Mouse (Mus musculus): Measurements from ENCODE around the gene Plekha4. TPM values are rescaled to one million over a fixed set of nuclear protein-coding genes. Genes with fewer than 3 reads are reported as not detected.

Gene Plekha4
- polyA plus RNA-seq, 1 experiment from 2014 or later: 7.9 TPM

Other genes starting within 250 kb of the Plekha4 start
- not detected in 2 replicates for gene Slc6a21, start 248.8 kb upstream of the Plekha4 start, polyA plus RNA-seq (2015; fragmentation: Nextera tagmentation; extraction: Ambion mirVana)
- gene Trpm4, start 192.6 kb upstream of the Plekha4 start, polyA plus RNA-seq (2015; fragmentation: Nextera tagmentation; extraction: Ambion mirVana): 7.1 and 7.2 TPM in 2 replicates
- 0.55 and 0.74 TPM in 2 replicates for gene Hrc, start 191.0 kb upstream of the Plekha4 start, polyA plus RNA-seq (2015; fragmentation: Nextera tagmentation; extraction: Ambion mirVana)
- gene Ppfia3, start 159.3 kb upstream of the Plekha4 start, polyA plus RNA-seq (2015; fragmentation: Nextera tagmentation; extraction: Ambion mirVana): 18.4 and 20.3 TPM in 2 replicates
- gene Lin7b, start 155.7 kb upstream of the Plekha4 start, polyA plus RNA-seq (2015; fragmentation: Nextera tagmentation; extraction: Ambion mirVana): 11.1 and 11.6 TPM in 2 replicates
- 186 and 225 TPM in 2 replicates for gene Snrnp70, start 130.6 kb upstream of the Plekha4 start, polyA plus RNA-seq (2015; fragmentation: Nextera tagmentation; extraction: Ambion mirVana)
- gene Kcna7, start 120.7 kb upstream of the Plekha4 start, polyA plus RNA-seq (2015; fragmentation: Nextera tagmentation; extraction: Ambion mirVana): not detected in 2 replicates
- not detected in 2 replicates for gene Ntf5, start 112.6 kb upstream of the Plekha4 start, polyA plus RNA-seq (2015; fragmentation: Nextera tagmentation; extraction: Ambion mirVana)
- gene Lhb, start 105.5 kb upstream of the Plekha4 start, polyA plus RNA-seq (2015; fragmentation: Nextera tagmentation; extraction: Ambion mirVana): not detected in 2 replicates
- 21.5 and 25.9 TPM in 2 replicates for gene Gys1, start 91.5 kb upstream of the Plekha4 start, polyA plus RNA-seq (2015; fragmentation: Nextera tagmentation; extraction: Ambion mirVana)
- gene Ruvbl2, start 88.2 kb upstream of the Plekha4 start, polyA plus RNA-seq (2015; fragmentation: Nextera tagmentation; extraction: Ambion mirVana): 89.7 and 111 TPM in 2 replicates
- gene Ftl1, start 66.4 kb upstream of the Plekha4 start, polyA plus RNA-seq (2015; fragmentation: Nextera tagmentation; extraction: Ambion mirVana): 6,282 and 6,442 TPM in 2 replicates
- 184 and 237 TPM in 2 replicates for gene Bax, start 59.4 kb upstream of the Plekha4 start, polyA plus RNA-seq (2015; fragmentation: Nextera tagmentation; extraction: Ambion mirVana)
- 0.13 and 0.29 TPM in 2 replicates for gene Tulp2, start 44.5 kb upstream of the Plekha4 start, polyA plus RNA-seq (2015; fragmentation: Nextera tagmentation; extraction: Ambion mirVana)
- not detected in 2 replicates for gene Gm45808, start 39.5 kb upstream of the Plekha4 start, polyA plus RNA-seq (2015; fragmentation: Nextera tagmentation; extraction: Ambion mirVana)
- gene Dhdh, start 37.5 kb upstream of the Plekha4 start, polyA plus RNA-seq (2015; fragmentation: Nextera tagmentation; extraction: Ambion mirVana): 3.2 and 3.4 TPM in 2 replicates
- 116 and 121 TPM in 2 replicates for gene Nucb1, start 15.9 kb upstream of the Plekha4 start, polyA plus RNA-seq (2015; fragmentation: Nextera tagmentation; extraction: Ambion mirVana)
- gene Ppp1r15a, start 62 bp upstream of the Plekha4 start, polyA plus RNA-seq (2015; fragmentation: Nextera tagmentation; extraction: Ambion mirVana): 17.2 and 20.9 TPM in 2 replicates
- gene Hsd17b14, start 28.6 kb downstream of the Plekha4 start, polyA plus RNA-seq (2015; fragmentation: Nextera tagmentation; extraction: Ambion mirVana): 0.52 and 1.7 TPM in 2 replicates
- gene Bcat2, start 43.8 kb downstream of the Plekha4 start, polyA plus RNA-seq (2015; fragmentation: Nextera tagmentation; extraction: Ambion mirVana): 24.0 and 24.1 TPM in 2 replicates
- gene Fgf21, start 89.2 kb downstream of the Plekha4 start, polyA plus RNA-seq (2015; fragmentation: Nextera tagmentation; extraction: Ambion mirVana): not detected in 2 replicates
- gene Fut1, start 91.0 kb downstream of the Plekha4 start, polyA plus RNA-seq (2015; fragmentation: Nextera tagmentation; extraction: Ambion mirVana): not detected in 2 replicates
- gene Izumo1, start 95.5 kb downstream of the Plekha4 start, polyA plus RNA-seq (2015; fragmentation: Nextera tagmentation; extraction: Ambion mirVana): 0.10 TPM in 1 of 2 replicates, not detected in the other
- gene Rasip1, start 101.2 kb downstream of the Plekha4 start, polyA plus RNA-seq (2015; fragmentation: Nextera tagmentation; extraction: Ambion mirVana): 13.1 TPM in 2 replicates
- 3.1 and 3.4 TPM in 2 replicates for gene Mamstr, start 113.6 kb downstream of the Plekha4 start, polyA plus RNA-seq (2015; fragmentation: Nextera tagmentation; extraction: Ambion mirVana)
- 0.15 TPM in 1 of 2 replicates, not detected in the other for gene Fut2, start 140.1 kb downstream of the Plekha4 start, polyA plus RNA-seq (2015; fragmentation: Nextera tagmentation; extraction: Ambion mirVana)
- 1.9 and 2.6 TPM in 2 replicates for gene Ntn5, start 157.7 kb downstream of the Plekha4 start, polyA plus RNA-seq (2015; fragmentation: Nextera tagmentation; extraction: Ambion mirVana)
- 0.52 and 0.93 TPM in 2 replicates for gene Sec1, start 168.1 kb downstream of the Plekha4 start, polyA plus RNA-seq (2015; fragmentation: Nextera tagmentation; extraction: Ambion mirVana)
- 44.5 and 46.0 TPM in 2 replicates for gene Car11, start 173.5 kb downstream of the Plekha4 start, polyA plus RNA-seq (2015; fragmentation: Nextera tagmentation; extraction: Ambion mirVana)
- 3.1 and 4.1 TPM in 2 replicates for gene Dbp, start 178.8 kb downstream of the Plekha4 start, polyA plus RNA-seq (2015; fragmentation: Nextera tagmentation; extraction: Ambion mirVana)
- 570 and 614 TPM in 2 replicates for gene Rpl18, start 189.1 kb downstream of the Plekha4 start, polyA plus RNA-seq (2015; fragmentation: Nextera tagmentation; extraction: Ambion mirVana)
- 25.1 and 26.3 TPM in 2 replicates for gene Sphk2, start 191.7 kb downstream of the Plekha4 start, polyA plus RNA-seq (2015; fragmentation: Nextera tagmentation; extraction: Ambion mirVana)
- gene Fam83e, start 194.9 kb downstream of the Plekha4 start, polyA plus RNA-seq (2015; fragmentation: Nextera tagmentation; extraction: Ambion mirVana): 0.39 and 0.55 TPM in 2 replicates
- not detected in 2 replicates for gene Spaca4, start 199.5 kb downstream of the Plekha4 start, polyA plus RNA-seq (2015; fragmentation: Nextera tagmentation; extraction: Ambion mirVana)